Mouse (Mus musculus): ENCODE data around the gene Gpr1.

Gene Gpr1

GRCm38 (mm10) chr1:63214271-63214558, at the start of gene Gpr1:
Gpr1 (minus strand) TSS chr1:63214543.
- no peak for DNase-seq

DNA sequence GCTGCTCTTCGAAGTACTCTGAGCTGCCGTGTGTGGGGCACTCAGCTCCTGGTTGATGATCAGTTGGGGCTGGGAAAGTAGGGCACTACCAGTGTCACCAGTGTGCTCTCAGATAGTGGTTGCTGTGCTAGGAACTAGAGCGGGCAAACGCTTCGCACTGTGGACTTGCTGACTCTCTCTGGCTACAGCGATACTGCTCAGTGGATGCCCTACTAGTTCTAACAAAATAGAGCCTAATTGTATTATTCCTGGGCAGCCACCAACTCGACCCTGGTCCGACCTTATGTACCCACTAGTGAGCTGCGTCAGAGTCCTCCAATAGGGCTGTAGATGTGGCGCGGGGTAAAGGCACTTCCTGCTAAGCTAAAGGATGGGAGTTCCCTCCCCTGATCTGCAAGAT, 49.3 kb upstream of the Gpr1 start:
- DNase-seq = no peak

DNA sequence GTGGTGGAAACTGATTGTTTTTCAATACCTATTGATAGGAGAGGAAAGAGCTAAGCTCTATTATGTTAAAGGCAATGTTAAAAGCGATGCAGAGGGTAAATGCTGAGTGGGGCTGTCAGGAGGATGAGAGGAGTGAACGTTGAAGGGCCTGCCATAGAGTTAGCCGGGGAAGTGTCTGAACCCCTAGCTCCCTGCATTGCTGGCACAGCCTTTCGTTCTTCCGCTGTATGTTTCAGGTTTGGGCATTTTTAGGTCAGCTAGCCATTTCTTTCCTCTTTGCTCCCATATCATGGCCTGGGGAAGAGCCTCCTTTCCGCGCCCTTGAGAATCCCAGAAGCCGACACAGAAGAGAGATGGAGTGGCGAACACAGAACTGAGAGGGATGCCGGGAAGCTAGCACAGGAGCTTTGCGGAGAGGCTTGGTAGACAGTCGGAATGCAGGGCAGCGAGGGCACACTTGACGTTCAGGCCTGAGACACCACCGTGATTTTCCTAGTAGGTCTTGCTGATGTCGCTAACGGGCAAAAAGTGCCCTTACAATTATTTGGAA, 46.8 kb upstream of the Gpr1 start:
- DNase-seq = no peak

GRCm38 (mm10) chr1:63260742-63261033, 46.3 kb upstream of the Gpr1 start:
- no peak for DNase-seq

DNA sequence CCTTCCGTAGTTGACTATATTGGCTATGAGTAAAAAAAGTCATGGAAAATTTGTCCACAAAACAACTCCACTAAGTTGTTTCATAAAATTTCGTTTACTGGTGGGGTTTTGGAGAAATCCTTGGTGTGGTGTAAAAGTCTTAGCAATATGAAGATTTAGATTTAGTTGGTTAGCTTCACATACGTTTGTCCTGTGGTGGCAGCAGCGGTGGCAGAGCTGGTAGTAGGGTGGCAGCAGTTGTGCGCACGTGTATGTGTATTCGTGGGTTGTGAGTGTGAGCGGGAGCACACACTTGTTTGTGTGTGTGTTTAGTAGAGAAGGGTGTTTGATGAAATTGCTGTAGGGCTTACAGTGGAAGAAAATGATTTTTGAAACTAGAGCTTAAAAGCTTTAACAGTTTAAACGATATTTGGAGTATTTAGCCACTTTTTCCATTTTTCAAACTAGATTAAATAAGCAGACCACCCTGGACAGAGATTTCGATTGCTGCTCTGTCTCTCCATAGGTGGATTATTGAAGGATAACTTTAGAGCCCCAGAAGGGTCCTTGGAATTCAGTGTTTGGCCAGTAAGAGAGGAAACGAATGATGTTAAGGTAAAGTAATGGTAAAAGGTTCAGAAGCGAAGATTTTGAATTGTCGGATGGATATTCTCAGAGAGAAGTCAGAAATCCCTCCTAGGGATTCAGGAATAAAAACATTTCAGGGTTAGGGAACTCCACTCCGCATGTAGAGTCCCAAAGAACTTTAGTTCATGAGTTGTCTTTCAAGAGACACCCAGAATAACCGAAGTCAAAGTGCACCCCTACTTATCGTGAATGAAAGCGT, 45.8 kb upstream of the Gpr1 start:
- no peak for DNase-seq

DNA sequence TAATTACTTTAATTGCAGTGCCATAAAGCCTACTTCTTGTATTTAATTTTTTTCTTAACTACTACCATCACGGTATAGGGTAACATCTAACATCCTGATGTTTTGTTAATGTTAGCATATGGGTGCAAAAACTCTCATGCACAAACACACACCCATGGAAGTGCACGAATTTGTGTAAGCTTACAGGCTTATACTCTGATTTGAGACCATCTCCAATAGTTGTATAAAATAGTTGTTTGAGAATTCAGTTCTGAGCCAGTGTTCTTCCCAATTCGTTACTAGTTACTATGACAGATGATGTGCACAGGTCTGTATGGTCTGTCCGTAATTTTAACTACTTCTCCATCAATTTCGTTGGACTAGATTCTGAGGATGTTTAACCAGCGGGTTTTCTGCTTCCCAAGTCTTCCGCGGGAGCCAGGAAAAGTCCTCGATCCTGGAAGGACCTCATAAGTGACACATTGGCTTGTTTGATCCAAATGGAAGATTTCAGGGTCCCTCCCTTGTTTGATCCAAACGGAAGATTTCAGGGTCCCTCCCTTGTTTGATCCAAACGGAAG, 45.0 kb upstream of the Gpr1 start:
- DNase-seq = no peak

- DNase-seq = no peak
Observed at GRCm38 (mm10) chr1:63258501-63258900, 44.2 kb upstream of the Gpr1 start.

- DNase-seq = no peak
Observed at GRCm38 (mm10) chr1:63256083-63256482, 41.7 kb upstream of the Gpr1 start.

GRCm38 (mm10) chr1:63255101-63255500, 40.8 kb upstream of the Gpr1 start:
- DNase-seq = no peak

GRCm38 (mm10) chr1:63253291-63253690, 38.9 kb upstream of the Gpr1 start:
- DNase-seq = no peak

- DNase-seq = no peak
Observed at GRCm38 (mm10) chr1:63252351-63253209, 38.2 kb upstream of the Gpr1 start.

GRCm38 (mm10) chr1:63249261-63249660, 34.9 kb upstream of the Gpr1 start:
- no peak for DNase-seq

DNA sequence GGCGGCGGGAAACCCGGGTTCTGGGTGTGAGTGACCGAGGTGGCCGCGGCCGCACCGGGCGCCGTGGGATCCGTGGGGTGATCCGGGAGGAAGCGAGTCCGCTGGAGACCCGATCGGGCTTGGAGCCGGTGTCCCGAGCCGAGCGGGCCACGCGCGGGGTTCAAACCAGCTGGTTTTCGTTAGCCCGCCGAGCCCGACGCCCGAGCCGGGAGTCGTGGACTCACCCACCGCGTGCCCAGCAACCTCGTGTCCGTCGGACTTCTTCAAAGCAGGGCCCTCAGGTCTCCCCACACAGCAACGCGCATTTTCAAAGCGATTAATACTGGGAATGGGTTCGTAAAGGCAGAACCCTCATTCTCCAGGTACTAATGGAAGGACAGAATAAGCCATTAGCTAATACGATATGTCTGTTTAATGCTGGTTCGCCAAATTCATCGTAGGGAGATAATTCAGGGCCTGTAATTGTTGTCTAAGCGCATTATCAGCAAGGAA, 34.1 kb upstream of the Gpr1 start:
- no peak for DNase-seq

GRCm38 (mm10) chr1:63247831-63248359, 33.6 kb upstream of the Gpr1 start:
- no peak for DNase-seq

GRCm38 (mm10) chr1:63246862-63247521, 32.6 kb upstream of the Gpr1 start:
- DNase-seq = no peak

GRCm38 (mm10) chr1:63243854-63244253, 29.5 kb upstream of the Gpr1 start:
- no peak for DNase-seq

DNA sequence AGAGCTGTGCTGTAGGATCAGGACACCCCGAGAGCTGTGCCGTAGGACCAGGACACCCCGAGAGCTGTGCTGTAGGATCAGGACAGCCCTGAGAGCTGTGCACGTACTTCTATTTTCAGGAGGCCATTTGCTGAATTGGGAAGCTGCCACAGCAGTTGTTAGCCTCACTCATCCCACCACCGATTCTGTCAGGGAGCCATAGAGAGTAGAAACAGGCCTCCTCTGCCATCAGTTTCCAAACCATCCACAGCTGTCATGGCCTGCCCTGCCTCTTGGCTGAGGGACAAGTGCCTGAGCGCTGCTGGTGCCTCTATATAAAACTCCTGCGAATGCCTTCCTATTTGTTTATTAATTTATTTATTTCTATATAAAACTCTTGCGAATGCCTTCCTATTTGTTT, 25.4 kb upstream of the Gpr1 start:
- DNase-seq = no peak

- no peak for DNase-seq
Observed at GRCm38 (mm10) chr1:63239305-63239704, 25.0 kb upstream of the Gpr1 start.

- no peak for DNase-seq
Observed at GRCm38 (mm10) chr1:63237371-63237770, 23.0 kb upstream of the Gpr1 start.

DNA sequence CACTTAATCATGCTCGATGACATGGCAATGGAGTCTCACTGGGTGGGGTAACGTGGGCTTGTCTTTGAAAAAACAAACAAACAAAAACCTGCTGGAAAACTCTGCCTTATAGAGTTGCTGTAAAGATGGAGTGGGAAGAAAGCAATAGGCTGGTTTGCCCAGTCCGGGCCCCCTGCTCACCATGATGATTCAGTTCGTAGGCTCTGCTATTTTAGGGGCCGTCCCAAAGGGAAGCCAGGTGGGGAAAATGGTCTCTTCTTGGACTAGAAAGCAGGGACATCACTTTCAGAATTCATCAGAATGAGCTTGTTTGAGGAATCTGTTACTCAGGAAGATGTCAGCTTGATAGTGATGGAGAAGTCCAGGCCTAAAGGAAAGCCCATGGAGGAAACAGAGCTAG, 12.9 kb upstream of the Gpr1 start:
- no peak for DNase-seq

DNA sequence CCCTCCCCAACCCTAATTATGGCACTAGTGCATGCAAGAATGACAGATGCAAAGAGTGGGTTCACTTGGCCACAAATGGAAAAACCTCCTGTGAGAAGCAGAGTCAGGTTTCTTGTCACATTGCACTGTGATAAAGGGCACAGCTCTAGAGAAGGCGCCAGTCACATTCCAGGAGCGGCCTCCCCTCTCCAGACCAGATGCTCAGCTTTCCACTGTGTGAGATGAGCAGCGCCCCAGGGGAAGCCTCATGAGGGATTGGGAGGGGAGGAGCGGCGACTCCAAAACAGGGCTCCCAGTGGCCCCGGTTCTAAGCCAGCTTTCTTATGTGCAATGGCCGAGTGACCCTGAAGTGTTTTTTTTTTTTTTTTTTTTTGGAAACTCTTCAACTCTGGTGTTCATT, 11.5 kb upstream of the Gpr1 start:
- DNase-seq = no peak

- no peak for DNase-seq
Observed at GRCm38 (mm10) chr1:63225009-63225408, 10.7 kb upstream of the Gpr1 start.

DNA sequence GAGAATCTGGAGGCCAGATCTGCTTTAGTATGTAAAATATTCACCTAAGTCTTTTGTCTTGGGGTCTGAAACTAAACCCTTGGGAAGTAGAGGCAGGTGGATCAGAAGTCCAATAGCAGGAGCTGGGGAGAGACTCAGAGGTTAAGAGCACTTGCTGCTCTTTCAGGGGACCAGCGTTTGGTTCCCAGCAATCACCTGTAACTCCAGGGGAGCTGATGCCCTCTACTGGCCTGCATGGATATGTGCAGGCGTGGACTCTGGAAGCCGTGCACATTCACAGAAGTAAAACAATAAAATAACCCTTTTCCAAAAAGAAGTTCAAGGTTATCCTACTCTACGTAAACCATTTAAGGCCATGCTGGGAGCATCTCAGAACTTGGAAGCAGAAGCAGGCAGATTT, 4.9 kb upstream of the Gpr1 start:
- DNase-seq = no peak
